Mouse (Mus musculus): ENCODE results near the gene Aaed1. TPM values are rescaled to one million over a fixed set of nuclear protein-coding genes. Genes with fewer than 3 reads are reported as not detected.

Aaed1 gene
- 28.1 and 29.5 TPM in 2 replicates for total RNA-seq (2023)

GRCm38 (mm10) chr13:64312024-64312915 lies at the start of gene Aaed1:
Aaed1 (minus strand) TSS chr13:64312710.

GRCm38 (mm10) chr13:64274879-64275753 lies 37.4 kb downstream of the Aaed1 start, which contains the start of gene Cdc14b:
Cdc14b (minus strand) TSS chr13:64275290.

Other genes with a start within 250 kb of the Aaed1 start
- gene Hsd17b3, start 223.5 kb downstream of the Aaed1 start, total RNA-seq (2023): not detected in 2 replicates
- 22.2 and 22.7 TPM in 2 replicates for gene Slc35d2, start 183.3 kb downstream of the Aaed1 start, total RNA-seq (2023)
- 49.3 and 66.4 TPM in 2 replicates for gene Zfp367, start 159.5 kb downstream of the Aaed1 start, total RNA-seq (2023)
- gene Habp4, start 150.9 kb downstream of the Aaed1 start, total RNA-seq (2023): 1.6 and 2.2 TPM in 2 replicates
- 2.4 and 3.1 TPM in 2 replicates for gene Cdc14b, start 37.4 kb downstream of the Aaed1 start, total RNA-seq (2023)
- 93.4 and 110 TPM in 2 replicates for gene Ctsl, start 58.2 kb upstream of the Aaed1 start, total RNA-seq (2023)
- gene Cdk20, start 119.6 kb upstream of the Aaed1 start, total RNA-seq (2023): 2.4 and 3.8 TPM in 2 replicates
- not detected in 2 replicates for gene Fam240b, start 185.1 kb upstream of the Aaed1 start, total RNA-seq (2023)